Mouse (Mus musculus): ENCODE data around the gene Tmem256.

- TF ChIP-seq CTCF (IDR thresholded peaks at IDR 0.05; ENCODE audit: extremely low read depth, insufficient read length, insufficient replicate concordance, low read depth, low read length) (no peak), POLR2A (IDR thresholded peaks at IDR 0.05; ENCODE audit: low read depth, low read length) (no peak)
Observed at GRCm38 (mm10) chr11:69838714-69839104, 395 bp downstream of the Tmem256 start.

Data from small intestine, adult 2 months (tissue).